Mouse (Mus musculus) MEL (cell line): ENCODE measurements at regions not wholly inside any gene's neighbourhood (a gene's known extent, or its start where the extent isn't known, plus 50 kb on each side); places are given as distances from the start of the nearest gene placed in this dataset.

Experiments
- DNase-seq: peaks from one replicate; pipeline ENCODE4 v3.0.0; 2011; ENCODE audit warnings: low read depth, low spot score
- H3K27ac ChIP-seq: 2 replicates; pipeline ENCODE4 v1.5.1; 2012; ENCODE audit warnings: low read depth, mild to moderate bottlenecking, control low read depth, low read length, moderate library complexity; ENCODE audit not compliant: control insufficient read depth
- H3K27me3 ChIP-seq, 2 experiments: fragments of 150-350 bp in 1 of 2; sonication (generic) in 1 of 2; 2 replicates each; pipeline ENCODE4 v1.6.1; 2012; ENCODE audit warnings: low read length in 2 of 2, mild to moderate bottlenecking in 2 of 2, improper control_type of control experiment in 1 of 2, moderate library complexity in 1 of 2; ENCODE audit not compliant: insufficient read depth in 2 of 2, control insufficient read depth in 1 of 2
- H3K36me3 ChIP-seq, 2 experiments: 2 replicates each; pipeline ENCODE4 v1.6.1; 2012 to 2014; ENCODE audit warnings: low read length in 2 of 2, improper control_type of control experiment in 1 of 2, inconsistent platforms in 1 of 2, mild to moderate bottlenecking in 1 of 2; ENCODE audit not compliant: insufficient read depth in 2 of 2, control insufficient read depth in 1 of 2
- H3K4me1 ChIP-seq, 2 experiments: fragments of 150-350 bp in 1 of 2; sonication (generic) in 1 of 2; 2 replicates each; pipeline ENCODE4 v1.6.1; 2012; ENCODE audit warnings: low read length in 2 of 2, improper control_type of control experiment in 1 of 2, mild to moderate bottlenecking in 1 of 2; ENCODE audit not compliant: insufficient read depth in 2 of 2, control insufficient read depth in 1 of 2
- H3K4me3 ChIP-seq, 2 experiments: fragments of 150-350 bp in 1 of 2; sonication (generic) in 1 of 2; 2 replicates each; pipeline ENCODE4 v1.5.1; 2012; ENCODE audit warnings: low read depth in 2 of 2, low read length in 2 of 2, mild to moderate bottlenecking in 2 of 2, moderate library complexity in 2 of 2, control low read depth in 1 of 2, improper control_type of control experiment in 1 of 2; ENCODE audit not compliant: control insufficient read depth in 1 of 2, insufficient read depth in 1 of 2
- H3K79me2 ChIP-seq: 2 replicates; pipeline ENCODE4 v1.6.1; 2012; ENCODE audit warnings: mild to moderate bottlenecking, low read length, moderate library complexity; ENCODE audit not compliant: control insufficient read depth, poor library complexity, insufficient read depth
- H3K9ac ChIP-seq: 2 replicates; pipeline ENCODE4 v1.6.1; 2012; ENCODE audit warnings: low read depth, mild to moderate bottlenecking, control low read depth, low read length, moderate library complexity; ENCODE audit not compliant: control insufficient read depth, poor library complexity, severe bottlenecking
- H3K9me3 ChIP-seq: fragments of 150-350 bp; sonication (generic); replicated peaks from 2 replicates; pipeline ENCODE4 v1.6.1; 2012; ENCODE audit warnings: mild to moderate bottlenecking, low read length, improper control_type of control experiment, moderate library complexity; ENCODE audit not compliant: insufficient read depth
- BHLHE40 ChIP-seq: IDR thresholded peaks from 2 replicates; pipeline ENCODE4 v1.6.1; 2012; ENCODE audit warnings: low read depth, mild to moderate bottlenecking, inconsistent platforms, low read length, improper control_type of control experiment, borderline replicate concordance
- E2F4 ChIP-seq: IDR thresholded peaks from 2 replicates; pipeline ENCODE4 v1.6.1; 2011; ENCODE audit warnings: low read depth, low read length, improper control_type of control experiment, borderline replicate concordance
- GABPA ChIP-seq: IDR thresholded peaks from 2 replicates; pipeline ENCODE4 v1.6.1; 2012; ENCODE audit warnings: low read depth, mild to moderate bottlenecking, inconsistent platforms, low read length, improper control_type of control experiment, moderate library complexity
- GATA1 ChIP-seq: IDR thresholded peaks from 2 replicates; pipeline ENCODE4 v1.6.1; 2011; ENCODE audit warnings: low read depth, low read length, improper control_type of control experiment
- HCFC1 ChIP-seq: IDR thresholded peaks from 2 replicates; pipeline ENCODE4 v1.6.1; 2012; ENCODE audit warnings: low read depth, mild to moderate bottlenecking, inconsistent platforms, low read length, improper control_type of control experiment, moderate library complexity
- MAX ChIP-seq: IDR thresholded peaks from 2 replicates; pipeline ENCODE4 v1.6.1; 2011; ENCODE audit warnings: low read length, improper control_type of control experiment
- MEF2A ChIP-seq: IDR thresholded peaks from 2 replicates; pipeline ENCODE4 v1.6.1; 2014; ENCODE audit warnings: low read depth, mild to moderate bottlenecking, inconsistent platforms, low read length, improper control_type of control experiment; ENCODE audit not compliant: poor library complexity, insufficient replicate concordance, severe bottlenecking; ENCODE audit errors: extremely low read depth
- MXI1 ChIP-seq: IDR thresholded peaks from 2 replicates; pipeline ENCODE4 v1.6.1; 2011; ENCODE audit warnings: mild to moderate bottlenecking, low read depth, low read length, improper control_type of control experiment
- NELFE ChIP-seq: IDR thresholded peaks from 2 replicates; pipeline ENCODE4 v1.6.1; 2011; ENCODE audit warnings: low read depth, low read length, improper control_type of control experiment
- SIN3A ChIP-seq: IDR thresholded peaks from 2 replicates; pipeline ENCODE4 v1.6.1; 2012; ENCODE audit warnings: low read length, improper control_type of control experiment, inconsistent platforms
- TBP ChIP-seq: IDR thresholded peaks from 2 replicates; pipeline ENCODE4 v1.8.0; 2011; ENCODE audit warnings: low read depth, low read length, improper control_type of control experiment
- USF1 ChIP-seq: IDR thresholded peaks from 2 replicates; pipeline ENCODE4 v1.6.1; 2014; ENCODE audit warnings: low read depth, mild to moderate bottlenecking, inconsistent platforms, low read length, improper control_type of control experiment, moderate library complexity
- USF2 ChIP-seq, 2 experiments: IDR thresholded peaks; 2 replicates each; pipeline ENCODE4 v1.6.1; 2011 to 2012; ENCODE audit warnings: improper control_type of control experiment in 2 of 2, low read length in 2 of 2, borderline replicate concordance in 1 of 2, inconsistent platforms in 1 of 2, low read depth in 1 of 2, mild to moderate bottlenecking in 1 of 2; ENCODE audit not compliant: insufficient read depth in 1 of 2
- ZC3H11A ChIP-seq: IDR thresholded peaks from 2 replicates; pipeline ENCODE4 v1.6.1; 2012; ENCODE audit warnings: low read depth, mild to moderate bottlenecking, inconsistent platforms, low read length, improper control_type of control experiment
- ZKSCAN1 ChIP-seq: IDR thresholded peaks from 2 replicates; pipeline ENCODE4 v1.6.1; 2012; ENCODE audit warnings: low read depth, mild to moderate bottlenecking, inconsistent platforms, low read length, improper control_type of control experiment, moderate library complexity

GRCm38 (mm10) chr9:61302724-61303123, 69.4 kb upstream of the Tle3 start:
- TF ChIP-seq USF1 (peak; percentile 56; the same call in 1 of the 2 replicates), SIN3A (no peak)
- TF ChIP-seq, all 39 proteins: peak for 1
- Histone ChIP-seq H3K36me3 (peaks cover 0 to 7% of the 10 kb centered on the region in 2 experiments; a peak in 2 of 4 replicates), H3K9ac (no peak overlapping the region), H3K9me3 (no peaks in the 10 kb centered on the region), H3K4me1 (peaks cover 0 to 9% of the 10 kb centered on the region in 2 experiments; a peak in 3 of 4 replicates), H3K4me3 (no peak overlapping the region), H3K27me3 (no peaks in the 10 kb centered on the region), H3K27ac (no peak overlapping the region), H3K79me2 (no peaks in the 10 kb centered on the region)
- no peak for DNase-seq

DNA sequence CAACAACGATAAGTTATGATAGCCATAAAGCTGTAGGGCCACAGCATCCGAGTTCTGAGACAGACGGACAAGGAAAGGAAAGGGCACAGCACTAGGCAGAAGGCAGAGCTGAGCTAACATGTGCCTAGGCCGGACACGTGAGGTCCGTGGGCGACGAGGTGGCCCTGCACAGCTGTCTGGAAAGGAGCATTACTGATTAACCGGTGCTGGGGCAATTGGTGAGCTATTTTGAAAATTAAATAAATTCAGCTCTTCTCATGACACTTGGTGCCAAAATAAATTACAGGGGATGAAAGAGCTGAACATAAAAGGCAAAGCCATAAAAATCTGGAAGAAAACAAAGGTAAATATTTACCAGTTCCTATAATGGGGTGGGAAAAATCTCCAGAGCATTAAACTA, 65.9 kb upstream of the Tle3 start:
- Histone ChIP-seq H3K4me3 (no peak overlapping the region), H3K9me3 (no peaks in the 10 kb centered on the region), H3K4me1 (peaks cover 11 to 23% of the 10 kb centered on the region in 2 experiments), H3K9ac (no peak overlapping the region), H3K79me2 (no peaks in the 10 kb centered on the region), H3K27ac (no peak overlapping the region), H3K36me3 (peaks cover 0 to 19% of the 10 kb centered on the region in 2 experiments; a peak in 2 of 4 replicates), H3K27me3 (no peaks in the 10 kb centered on the region)
- TF ChIP-seq NELFE (no peak), ZKSCAN1 (no peak), TBP (no peak), GABPA (no peak), BHLHE40 (no peak), HCFC1 (no peak), MEF2A (no peak), E2F4 (no peak)
- DNase-seq: no peak

- H3K9ac ChIP-seq: no peak overlapping the region
- no peaks in the 10 kb centered on the region for H3K79me2 ChIP-seq
- H3K4me1 ChIP-seq: peaks cover 11 to 23% of the 10 kb centered on the region in 2 experiments
- no peak for TF ChIP-seq GATA1
- TF ChIP-seq MXI1: peak; percentile 48; the same call in 1 of the 2 replicates
- TF ChIP-seq USF2 (IDR thresholded peaks at IDR 0.05; ENCODE audit: borderline replicate concordance in 1 of 2, insufficient read depth in 1 of 2, low read depth in 1 of 2, low read length in 2 of 2): no peak
- TF ChIP-seq MAX: 0 out of 2 replicates have a peak, but pooled peaks have one; percentile 23
- no peak for TF ChIP-seq SIN3A
- TF ChIP-seq ZC3H11A: no peak
- no peak for TF ChIP-seq HCFC1
- TF ChIP-seq NELFE: no peak
- TF ChIP-seq, all 39 proteins: peak for 2
- no peaks in the 10 kb centered on the region for H3K27me3 ChIP-seq
- no peak overlapping the region for H3K27ac ChIP-seq
- no peaks in the 10 kb centered on the region for H3K9me3 ChIP-seq
- no peak overlapping the region for H3K4me3 ChIP-seq
- peaks cover 0 to 19% of the 10 kb centered on the region in 2 experiments; a peak in 2 of 4 replicates for H3K36me3 ChIP-seq
- no peak for DNase-seq
These were observed 63.1 kb upstream of the Tle3 start for GRCm38 (mm10) chr9:61309096-61309495.
